Mouse (Mus musculus): ENCODE results near the gene Eno2.
"Not testable (repeated sequence)": the region's sequence is repeated elsewhere in the genome, so short reads cannot be mapped to it uniquely, and the experiment has no call there.

Gene Eno2

GRCm38 (mm10) chr6:124769101-124769765 lies at the start of gene Eno2:
TSS of gene Eno2 (minus strand) at chr6:124769673.
- peak; percentile 78 to 88 for DNase-seq

- no peak for DNase-seq
These were observed 48.5 kb upstream of the Eno2 start for GRCm38 (mm10) chr6:124817971-124818370.

DNA sequence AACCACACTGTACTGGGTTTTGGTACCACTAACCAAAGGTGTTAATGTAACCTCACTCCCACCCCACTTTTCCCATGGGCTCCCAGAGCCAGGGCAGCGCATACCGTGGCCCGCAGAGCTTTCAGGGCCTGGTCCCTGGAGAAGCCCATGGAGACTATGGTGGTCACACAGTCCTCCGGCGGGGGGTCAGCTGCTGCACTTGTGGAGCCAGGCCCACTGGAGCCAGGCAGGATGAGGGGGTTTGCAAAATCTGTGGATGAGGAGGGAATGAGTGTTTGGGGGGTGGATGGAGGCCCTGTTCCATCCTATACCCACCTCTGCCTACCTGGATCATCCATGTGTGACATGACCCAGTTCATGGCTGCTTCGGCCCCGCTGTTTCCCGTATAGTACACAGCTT lies 48.1 kb upstream of the Eno2 start:
- DNase-seq: no peak

DNA sequence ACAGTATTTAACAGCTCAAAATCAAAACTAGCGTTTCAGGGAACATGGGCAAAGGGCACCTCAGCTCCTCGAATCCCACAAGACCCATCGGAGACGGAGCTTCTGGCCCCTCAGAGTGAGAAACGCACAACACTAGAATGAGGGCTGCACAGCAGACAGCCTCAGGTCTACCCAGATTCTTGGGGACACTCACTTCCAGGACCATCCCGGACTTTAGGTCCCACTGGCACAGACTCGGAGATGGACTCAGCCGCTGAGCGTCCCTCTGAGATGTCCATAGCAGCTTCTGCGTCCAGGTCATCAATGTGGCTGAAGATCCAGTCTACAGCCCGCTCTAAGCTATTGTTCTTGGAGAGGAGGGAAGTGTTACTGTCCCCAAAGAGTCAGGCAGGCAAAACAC lies 47.7 kb upstream of the Eno2 start:
- DNase-seq: no peak

- no peak for DNase-seq
These were observed 47.1 kb upstream of the Eno2 start for GRCm38 (mm10) chr6:124816611-124817010.

DNA sequence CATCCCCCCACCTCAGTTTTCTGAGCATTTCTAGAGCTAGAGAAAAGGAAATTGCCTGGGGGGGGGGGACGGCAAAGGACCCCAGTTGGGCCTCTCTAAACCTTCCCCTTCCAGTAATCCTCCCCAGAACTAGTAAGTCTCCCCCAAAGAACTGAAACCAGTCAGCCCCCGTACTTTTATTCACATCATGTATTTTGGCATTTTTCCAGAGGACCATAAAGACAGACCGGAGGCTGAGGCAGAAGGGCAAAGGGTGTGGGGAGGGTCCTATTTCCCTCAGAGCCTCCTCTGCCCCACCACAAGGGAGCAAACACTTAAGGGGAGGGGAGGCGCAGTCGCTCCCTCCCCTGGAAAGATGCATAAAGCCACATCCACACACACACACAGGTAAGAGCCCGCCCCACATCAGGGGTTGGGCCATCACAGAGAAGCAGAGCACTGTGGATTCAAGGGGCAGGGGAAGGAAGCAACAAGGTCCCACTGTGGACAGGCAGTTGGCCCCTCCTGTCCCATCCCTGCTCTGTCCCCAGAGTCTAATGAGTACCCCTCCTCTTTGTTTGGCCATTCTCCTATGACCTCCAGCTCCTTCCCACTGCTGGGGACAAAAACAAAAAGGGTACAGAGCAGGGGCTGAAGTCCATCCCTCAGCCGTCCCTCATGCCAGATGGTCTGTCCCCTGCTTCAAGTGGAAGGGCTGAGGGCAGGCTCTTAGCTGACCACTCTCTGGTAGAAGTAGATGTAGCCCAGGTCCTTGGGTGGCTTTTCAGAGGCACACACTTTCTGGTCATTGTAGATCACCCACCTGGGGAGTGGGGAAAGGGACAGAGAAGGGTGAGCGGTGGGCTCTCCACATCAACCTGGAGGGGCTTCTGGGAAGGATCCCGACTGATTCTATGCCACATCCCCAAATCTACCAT lies 45.6 kb upstream of the Eno2 start:
- DNase-seq: no peak

- DNase-seq: no peak
These were observed 45.0 kb upstream of the Eno2 start for GRCm38 (mm10) chr6:124814448-124814847.

- DNase-seq: peak; percentile 90 to 92
These were observed 44.5 kb upstream of the Eno2 start, which contains the start of gene Tpi1 for GRCm38 (mm10) chr6:124813933-124814332. TSS of gene Tpi1 (minus strand) at chr6:124814296.

GRCm38 (mm10) chr6:124813496-124813895 lies 44.0 kb upstream of the Eno2 start:
- peak; percentile 73 to 77 for DNase-seq

GRCm38 (mm10) chr6:124812848-124813247 lies 43.4 kb upstream of the Eno2 start:
- DNase-seq: peak in 1 of 2 experiments; percentile 24

- no peak for DNase-seq
These were observed 42.5 kb upstream of the Eno2 start for GRCm38 (mm10) chr6:124811701-124812560.

GRCm38 (mm10) chr6:124811403-124811665 lies 41.9 kb upstream of the Eno2 start:
- no peak for DNase-seq

DNA sequence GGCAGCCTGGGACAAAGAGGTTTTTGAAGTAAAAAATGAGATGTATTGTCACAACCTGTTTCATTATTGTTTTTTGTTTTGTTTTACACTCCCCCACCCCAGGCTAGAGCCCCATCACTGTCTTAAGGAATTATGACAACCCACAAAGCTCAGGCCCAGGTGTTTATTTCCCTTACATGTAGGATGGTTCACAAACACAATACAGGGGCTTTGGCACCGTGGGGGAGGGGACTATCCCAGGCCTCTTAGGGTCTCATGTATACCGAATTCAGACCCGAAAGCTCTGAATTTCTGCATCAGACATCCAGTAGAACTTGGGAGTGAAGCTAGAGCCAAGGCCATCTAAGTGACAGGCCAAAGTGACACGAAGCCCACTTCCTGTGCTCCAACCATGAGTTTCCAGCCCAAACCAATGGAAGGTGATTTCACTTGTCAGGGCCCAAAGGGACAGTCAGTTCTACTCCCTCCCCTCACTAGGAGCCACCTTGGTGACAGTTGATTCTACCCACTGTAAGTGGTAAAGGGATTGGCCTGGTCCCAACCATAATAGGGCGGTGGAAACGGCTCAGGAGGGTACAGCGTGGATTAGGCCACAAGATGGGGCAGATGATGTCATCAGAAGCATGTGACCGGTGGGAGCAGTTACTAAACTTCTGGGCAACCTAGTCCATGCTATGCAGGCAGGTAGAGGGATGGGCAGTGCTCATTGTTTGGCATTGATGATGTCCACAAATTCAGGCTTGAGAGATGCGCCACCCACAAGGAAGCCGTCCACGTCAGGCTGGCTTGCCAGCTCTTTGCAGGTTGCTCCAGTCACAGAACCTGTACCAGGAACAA lies 41.3 kb upstream of the Eno2 start:
- not testable (repeated sequence) for DNase-seq

GRCm38 (mm10) chr6:124809775-124810538 lies 40.5 kb upstream of the Eno2 start:
- no peak for DNase-seq

DNA sequence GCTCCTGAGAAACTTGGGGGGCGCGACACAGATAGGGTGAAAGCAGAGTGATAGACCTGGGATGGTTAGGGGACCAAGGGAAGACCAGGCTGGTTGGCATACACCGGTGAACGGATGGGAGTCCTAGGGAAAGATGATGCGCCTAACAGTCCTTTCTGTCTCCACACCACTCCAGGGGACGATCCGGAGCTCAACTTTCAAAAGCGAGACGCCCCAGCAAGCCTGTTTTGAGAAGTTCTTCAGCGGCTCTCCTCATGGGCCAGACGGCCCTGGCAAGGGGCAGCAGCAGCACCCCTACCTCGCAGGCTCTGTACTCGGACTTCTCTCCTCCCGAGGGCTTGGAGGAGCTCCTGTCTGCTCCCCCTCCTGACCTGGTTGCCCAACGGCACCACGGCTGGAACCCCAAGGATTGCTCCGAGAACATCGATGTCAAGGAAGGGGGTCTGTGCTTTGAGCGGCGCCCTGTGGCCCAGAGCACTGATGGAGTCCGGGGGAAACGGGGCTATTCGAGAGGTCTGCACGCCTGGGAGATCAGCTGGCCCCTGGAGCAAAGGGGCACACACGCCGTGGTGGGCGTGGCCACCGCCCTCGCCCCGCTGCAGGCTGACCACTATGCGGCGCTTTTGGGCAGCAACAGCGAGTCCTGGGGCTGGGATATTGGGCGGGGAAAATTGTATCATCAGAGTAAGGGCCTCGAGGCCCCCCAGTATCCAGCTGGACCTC lies 39.7 kb upstream of the Eno2 start:
- DNase-seq: peak; percentile 84 to 88

DNA sequence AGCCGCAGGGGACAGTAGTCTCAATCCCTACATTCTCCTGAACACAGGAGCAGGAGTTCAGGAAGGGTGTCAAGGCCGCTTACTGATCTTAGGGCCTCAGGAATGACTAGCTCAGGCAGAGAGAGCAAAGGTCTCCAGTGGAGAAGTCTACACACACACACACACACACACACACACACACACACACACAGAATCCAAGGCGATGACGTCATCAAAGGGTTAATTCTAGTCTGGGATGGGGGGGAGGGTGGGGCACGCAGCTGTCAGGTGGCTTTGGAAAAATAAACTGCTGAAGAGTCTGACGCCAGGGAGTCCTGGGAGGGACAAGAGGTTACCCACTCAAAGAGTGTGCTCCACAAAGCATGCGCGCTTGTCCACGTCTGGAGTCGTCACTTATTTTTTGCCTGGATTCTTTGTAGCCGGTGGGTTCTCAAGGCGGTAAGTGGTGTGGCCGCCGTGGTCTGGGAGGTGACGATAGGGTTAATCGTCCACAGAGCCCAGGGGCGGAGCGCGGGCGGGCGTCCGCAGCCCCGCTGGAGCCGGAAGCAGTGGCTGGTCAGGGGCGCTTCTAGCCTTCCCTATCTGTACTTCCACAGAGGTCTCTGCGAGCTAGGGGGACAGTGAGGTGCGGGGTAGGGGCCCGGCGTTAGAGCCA lies 39.0 kb upstream of the Eno2 start, which contains the start of gene Spsb2:
Gene Spsb2 (plus strand): TSS at position 304 of the 655 bp plus-strand sequence.
- DNase-seq: peak; percentile 60 to 63

DNA sequence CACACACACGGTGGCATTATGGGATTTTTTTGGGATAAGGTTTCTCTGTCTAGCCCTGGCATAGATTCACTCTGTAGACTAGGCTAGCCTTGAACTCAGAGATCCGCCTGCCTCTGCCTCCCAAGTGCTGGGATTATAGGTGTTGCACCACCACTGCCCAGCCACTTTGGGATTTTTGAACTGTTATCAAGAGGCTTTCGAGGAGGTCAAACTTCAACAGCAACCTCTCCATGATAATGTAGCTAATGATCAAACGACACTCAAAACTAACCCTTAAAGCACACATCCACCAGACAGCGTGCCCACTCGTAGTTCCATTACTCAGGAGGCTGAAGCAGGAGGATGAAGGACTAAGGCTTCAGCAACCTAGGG lies 38.5 kb upstream of the Eno2 start:
- peak in 1 of 2 experiments; percentile 24 for DNase-seq

GRCm38 (mm10) chr6:124807366-124807765 lies 37.9 kb upstream of the Eno2 start:
- DNase-seq: no peak

DNA sequence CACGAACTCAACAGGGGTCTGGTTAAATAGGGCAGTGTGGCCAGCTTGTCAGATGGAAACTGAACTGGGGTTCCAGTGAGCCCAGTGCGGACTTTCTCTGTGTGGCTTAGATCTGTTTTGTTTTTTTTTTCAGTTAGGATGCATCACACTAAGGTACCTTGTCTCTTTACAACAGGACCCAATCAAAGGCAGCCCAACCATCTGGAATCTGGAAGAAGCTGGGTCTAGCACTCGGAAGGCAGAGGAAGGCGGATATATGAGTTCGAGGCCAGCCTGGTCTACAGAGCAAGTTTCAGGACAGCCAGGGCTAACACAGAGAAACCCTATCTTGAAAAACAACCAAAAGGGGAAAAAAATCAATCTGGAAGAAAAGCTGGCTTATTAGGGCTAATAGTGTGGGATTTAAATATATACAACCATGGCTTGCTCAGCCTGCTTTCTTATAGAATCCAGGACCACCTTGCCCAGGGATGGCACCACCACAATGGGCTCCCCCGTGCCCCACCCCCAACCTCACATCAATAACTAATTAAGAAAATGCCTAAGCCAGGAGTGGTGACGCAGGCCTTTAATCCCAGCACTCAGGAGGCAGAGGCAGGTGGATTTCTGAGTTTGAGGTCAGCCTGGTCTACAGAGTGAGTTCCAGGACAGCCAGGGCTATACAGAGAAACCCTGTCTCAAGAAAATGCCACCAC lies 37.1 kb upstream of the Eno2 start:
- no peak for DNase-seq
